Mouse (Mus musculus) adrenal gland, postnatal 14 days (tissue): ENCODE data around the gene Ltbp2. TPM values are rescaled to one million over a fixed set of nuclear protein-coding genes. Genes with fewer than 3 reads are reported as not detected.
A peak's percentile ranks its signal among the peaks of the same experiment; 100 is the strongest.

Experiments
- DNase-seq: peaks from one replicate; pipeline ENCODE4 v3.0.0; 2021; ENCODE audit warnings: mixed read lengths
- total RNA-seq: library from RNA; stranded (reverse); gene quantifications from 2 replicates; pipeline ENCODE4 v1.2.3, GENCODE M21; 2021

Gene Ltbp2
- total RNA-seq, 1 experiment from 2014 or later, result 11.9 TPM

DNA sequence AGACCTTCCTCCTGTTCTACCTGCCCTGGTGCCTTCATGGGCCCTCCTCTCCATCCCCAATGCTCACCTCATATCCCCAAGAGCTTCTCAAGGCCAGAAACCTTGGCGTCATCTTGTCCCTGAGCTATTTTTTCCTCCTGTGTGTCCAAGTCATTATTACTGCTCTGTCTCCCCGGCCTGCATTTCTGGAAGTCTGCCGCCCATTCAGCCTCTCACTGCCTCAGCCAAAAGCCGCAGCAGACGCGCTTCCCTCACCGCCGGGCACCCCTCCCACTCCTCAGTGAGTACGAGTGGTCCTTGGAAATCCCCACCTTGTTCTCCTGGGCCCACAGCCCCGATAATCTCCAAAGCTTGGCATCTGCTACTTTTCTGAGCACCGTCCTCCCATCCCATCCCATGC is 3.8 kb upstream of the Ltbp2 start:
- peak; percentile 13 for DNase-seq

DNA sequence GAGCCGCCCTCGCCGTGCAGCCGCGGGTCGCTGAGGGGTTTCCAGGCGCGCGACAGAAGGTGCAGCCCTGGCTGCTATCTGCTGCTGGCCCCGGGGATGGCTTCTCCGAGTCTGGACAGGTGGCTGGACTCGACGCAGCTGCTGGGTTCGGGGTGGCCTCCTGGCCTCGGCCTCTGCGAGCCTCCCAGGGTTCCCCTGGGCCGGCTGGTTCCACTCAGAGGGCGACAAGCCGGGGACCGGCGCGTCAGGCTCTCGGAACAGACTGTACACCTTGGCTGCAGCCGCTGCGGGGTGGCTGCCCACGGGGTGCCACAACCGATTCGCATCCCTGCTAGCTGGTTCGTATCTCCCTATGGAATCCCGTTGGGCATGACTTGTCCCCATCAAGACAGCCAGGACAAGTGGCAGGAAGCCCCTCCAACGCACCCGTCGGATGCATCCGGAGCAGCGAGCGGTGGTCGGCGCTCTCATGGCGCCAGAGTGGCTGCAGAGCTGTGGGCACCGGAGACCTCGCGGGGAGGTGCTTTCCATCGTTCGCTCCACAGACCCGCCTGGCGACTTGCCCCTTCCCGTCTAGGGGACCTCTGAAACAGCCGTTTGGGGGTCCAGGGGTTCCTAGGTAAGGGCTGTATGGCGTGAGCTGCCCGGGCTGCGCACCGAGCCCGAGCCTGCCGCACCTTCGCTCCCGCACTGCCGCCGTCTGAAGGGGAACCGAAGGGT is 411 bp downstream of the Ltbp2 start:
- peak; percentile 46 for DNase-seq

DNA sequence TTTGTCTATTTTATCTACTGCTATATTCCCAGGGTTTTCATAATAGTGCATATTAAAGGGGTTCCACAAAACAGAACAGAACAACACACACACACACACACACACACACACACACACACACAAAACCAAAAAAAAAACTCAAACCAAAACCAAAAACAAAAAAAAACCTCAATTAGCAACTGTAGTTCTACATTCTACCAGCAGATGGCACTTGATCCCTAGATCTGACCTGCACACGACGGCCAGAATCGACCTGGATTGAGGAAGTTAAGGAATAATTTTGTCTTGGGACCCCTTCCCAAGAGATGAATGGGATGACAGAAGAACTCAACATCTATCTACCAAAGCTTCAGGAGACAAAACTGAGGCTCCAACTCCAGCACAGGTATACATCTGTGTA is 2.9 kb downstream of the Ltbp2 start:
- no peak for DNase-seq

DNA sequence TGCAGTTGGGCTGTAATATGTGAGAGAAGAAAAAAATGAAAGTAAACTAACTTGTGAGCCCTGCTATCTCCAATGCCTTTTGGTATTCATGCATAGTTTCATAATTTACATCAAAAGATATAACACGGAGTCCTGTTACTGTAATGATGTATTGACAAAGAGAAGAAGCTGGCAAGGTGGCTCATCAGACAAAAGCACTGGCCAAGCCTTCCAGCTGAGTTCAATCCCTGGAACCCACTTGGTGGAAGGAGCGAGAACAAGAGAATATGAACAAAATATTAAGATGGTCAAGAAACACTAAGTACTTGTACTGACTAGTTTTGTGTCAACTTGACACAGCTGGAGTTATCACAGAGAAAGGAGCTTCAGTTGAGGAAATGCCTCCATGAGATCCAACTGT is 4.0 kb downstream of the Ltbp2 start:
- no peak for DNase-seq

DNA sequence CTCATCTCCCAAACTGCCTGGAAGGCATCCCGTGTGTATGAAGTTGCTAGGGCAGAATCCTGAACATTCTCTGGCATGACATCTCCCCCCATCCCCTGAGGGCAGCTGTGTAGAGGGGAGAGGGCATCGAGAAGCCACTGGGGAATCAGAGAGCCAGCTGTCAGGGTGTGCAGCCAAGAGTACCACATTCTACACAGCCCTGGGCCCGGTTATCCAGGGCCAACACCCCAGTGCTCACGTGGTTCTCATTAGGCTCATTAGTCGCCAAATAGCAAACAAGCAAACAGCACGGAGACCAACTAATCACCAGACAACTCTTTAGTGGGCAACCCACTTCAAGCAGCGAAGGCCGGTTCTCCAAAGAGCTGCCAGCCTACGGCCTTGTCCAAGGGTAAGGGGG is 10.9 kb downstream of the Ltbp2 start:
- peak; percentile 42 for DNase-seq

DNA sequence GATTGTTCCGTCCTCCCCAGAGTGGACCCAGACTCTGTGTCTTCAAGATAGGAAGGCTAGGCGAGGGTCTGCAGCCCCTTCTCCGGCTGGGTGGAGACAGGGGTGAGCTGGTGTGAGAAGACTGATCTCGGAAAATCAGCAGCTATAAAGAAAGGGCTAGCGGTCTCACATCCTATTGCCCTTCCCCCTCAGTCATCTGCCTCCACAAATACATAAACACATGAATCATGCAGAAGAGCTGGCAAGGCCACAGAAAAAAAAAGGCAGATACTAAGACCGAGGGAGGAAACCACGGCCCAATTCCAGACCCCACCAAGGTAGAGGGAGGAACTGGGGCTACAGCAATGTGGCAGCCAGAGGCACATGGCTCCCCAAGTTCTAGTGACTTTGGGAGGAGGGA is 11.5 kb downstream of the Ltbp2 start:
- peak; percentile 54 for DNase-seq

DNA sequence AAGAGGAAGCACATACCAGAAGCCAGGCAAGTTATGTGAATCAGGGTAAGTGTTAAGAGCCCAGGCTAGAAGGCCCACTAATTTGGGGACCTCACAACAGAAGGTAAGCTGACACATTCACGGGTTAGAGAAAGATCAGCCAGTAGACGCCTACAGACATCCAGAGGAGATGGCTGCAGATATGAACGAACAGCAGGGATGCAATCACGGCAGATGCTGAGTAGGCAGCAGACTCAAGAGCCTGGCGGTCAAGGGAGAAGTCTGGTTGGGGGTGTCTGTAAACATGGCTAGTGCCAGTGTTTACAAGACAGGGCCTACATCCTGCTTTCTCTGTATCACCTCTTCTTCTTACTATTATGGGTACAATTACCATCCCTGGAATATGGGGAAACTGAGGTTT is 13.1 kb downstream of the Ltbp2 start:
- no peak for DNase-seq

DNA sequence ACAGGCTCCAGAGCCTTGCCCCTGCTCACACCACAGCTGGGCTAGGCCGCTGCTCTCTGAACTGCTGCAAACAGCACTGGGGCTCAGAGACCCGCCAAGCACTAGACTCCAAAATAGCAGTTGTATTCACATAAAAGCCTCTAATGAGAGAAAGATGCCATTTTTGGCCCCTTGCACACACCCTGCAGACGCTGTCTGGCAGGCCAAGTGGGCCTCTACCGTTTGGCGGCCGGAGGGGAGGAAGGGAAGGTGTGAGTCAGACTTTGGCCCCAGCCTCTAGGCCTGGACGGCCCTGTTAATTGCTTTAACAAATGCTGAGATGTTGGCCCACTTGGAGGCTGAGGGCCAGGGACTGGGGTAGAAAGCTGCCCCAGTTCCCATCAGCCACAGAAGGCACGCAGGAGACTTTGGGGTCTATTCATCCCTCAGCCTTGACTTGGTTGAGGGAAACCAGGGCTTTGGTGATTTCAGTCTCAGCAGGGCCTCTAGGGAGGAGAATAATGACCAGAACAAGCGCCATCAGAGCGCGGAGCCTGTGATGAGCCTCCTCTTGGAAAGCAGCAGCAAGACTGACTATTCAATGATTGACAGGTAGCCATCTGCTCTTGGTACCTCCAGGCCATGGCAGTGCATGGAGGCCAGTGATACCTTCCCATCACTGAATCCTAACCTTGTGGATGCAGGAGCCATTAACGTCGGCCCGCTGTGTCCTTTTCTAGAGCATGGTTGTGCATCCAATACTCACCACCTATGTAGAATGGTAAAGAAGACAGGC is 14.0 kb downstream of the Ltbp2 start:
- DNase-seq, result peak; percentile 63

DNA sequence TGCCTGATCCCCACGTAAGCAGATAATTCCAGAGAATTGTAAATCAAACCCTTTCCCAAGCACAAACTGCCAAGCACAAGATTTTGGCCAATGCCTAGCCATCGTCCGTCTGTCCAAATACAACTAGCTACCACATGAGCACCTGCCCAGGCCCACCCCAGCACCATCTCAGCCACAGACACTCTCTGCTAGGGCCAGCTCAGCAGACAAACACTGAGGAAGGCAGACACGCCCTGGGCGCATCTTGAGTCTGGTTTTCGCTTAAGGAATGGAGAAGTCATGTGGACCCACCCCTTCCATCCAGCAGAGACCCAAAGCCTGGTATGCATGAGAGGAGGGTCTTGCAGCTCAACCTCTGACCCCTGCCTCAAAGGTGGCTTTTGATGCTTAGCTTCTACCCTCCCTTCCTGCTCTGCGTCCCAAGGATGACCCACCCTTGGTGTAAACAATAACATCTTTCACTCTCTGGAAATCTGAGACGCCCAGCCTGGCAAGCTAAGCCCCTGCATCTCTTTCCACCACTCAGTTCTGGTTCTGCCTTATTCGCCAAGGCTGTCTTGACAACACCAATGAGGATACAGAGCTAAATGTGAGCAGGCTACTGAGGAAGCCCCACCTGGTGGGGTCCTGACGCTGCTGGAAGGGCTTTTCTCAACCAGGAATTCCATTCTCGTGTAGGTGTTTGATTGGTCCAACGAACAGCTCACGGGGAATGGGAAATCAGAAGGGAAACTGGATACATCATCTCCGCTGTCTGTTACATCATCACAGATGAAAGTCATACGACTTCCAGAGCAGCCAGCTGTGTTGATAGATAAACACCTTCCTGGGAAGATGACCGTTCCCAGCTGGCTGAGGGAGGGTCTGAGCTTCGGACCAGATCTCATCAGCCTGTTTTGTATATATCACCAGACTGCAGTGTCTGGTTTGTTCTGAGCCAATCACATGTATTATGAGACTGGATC is 17.9 kb downstream of the Ltbp2 start:
- no peak for DNase-seq

DNA sequence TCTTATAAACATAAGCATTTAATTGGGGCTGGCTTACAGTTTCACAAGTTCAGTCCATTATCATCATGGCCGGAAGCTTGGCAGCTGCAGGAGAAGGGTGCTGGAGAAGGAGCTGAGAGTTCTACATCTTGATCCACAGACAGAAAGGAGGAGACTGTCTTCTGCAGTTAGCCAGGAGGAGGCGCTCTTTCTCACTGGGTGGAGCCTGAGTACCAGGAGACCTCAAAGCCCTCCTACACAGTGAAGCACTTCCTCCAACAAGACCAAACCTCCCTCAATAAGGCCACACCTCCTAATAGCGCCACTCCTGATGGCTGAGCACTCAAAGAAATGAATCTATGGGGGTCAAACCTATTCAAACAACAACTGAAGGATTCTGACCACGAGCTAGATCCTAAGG is 18.6 kb downstream of the Ltbp2 start:
- no peak for DNase-seq

DNA sequence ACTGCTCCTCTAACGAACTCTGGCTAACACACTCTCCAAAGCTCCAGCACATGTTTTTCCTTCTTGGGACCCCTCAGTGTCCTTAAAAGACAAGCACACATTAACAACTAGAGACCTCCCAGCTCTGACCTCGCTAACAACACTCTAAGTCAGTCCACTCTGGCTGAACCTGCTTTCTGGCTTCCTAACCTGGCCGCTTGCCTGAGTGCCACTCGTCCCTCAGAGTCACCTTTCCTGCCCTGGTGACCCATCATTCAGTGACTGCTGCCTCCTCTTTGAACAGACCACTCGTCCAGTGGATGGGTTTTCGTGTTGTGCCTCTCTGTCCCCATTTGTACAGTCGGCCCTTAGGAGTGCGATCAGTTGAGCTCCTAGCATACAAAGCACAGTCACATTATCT is 19.8 kb downstream of the Ltbp2 start:
- no peak for DNase-seq

DNA sequence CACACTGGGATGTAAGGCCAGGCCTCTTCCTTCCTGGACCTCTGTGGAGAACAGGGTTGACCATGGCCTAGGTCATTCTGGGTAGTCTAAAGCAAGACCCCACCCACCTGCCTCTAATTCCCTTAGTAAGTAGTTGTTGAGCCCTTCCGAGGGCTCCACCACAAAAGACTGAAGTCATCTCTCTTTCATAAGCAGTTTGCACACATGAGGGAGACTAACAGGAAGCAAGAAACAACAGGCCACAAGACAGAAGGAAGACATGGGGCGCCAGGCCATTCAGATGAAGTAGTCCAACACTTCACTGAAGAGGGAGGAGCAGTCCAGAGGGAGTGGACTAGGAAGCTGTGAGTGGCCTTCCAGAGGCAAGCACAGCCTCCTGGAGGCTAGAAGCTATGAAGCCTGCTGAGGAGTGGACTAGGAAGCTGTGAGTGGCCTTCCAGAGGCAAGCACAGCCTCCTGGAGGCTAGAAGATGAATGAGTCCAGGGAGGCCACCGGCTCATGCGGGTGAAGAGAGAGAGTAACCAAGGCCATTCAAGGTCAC is 21.2 kb downstream of the Ltbp2 start:
- no peak for DNase-seq

DNA sequence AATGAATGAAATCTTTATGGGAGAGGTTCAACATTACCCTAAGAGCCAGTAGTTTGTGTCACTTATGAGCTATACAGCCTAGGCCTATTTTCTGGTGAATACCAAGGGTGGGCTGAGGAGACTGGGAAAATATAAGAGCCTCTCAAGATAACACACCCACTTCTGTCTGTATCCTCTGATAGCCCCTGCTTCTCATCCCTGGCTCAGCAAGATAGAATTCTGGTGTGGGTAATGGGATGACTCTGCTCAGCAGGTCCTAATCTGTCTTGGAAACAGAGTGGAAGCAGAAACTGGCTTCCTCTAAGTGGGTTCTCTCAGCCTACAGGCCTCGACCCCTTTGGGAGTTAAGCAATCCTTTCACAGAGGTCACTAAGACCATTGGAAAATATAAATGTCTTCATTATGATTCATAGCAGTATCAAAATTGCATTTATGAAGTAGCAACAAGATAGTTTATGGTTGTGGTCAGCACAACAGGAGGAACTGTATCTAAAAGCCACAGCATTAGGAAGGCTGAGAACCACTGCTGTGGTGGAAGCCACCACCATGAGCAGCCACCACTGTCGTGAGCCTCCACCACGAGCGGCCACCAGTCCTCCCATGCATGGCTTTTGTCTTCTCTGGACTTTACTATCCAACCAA is 21.8 kb downstream of the Ltbp2 start:
- no peak for DNase-seq

DNA sequence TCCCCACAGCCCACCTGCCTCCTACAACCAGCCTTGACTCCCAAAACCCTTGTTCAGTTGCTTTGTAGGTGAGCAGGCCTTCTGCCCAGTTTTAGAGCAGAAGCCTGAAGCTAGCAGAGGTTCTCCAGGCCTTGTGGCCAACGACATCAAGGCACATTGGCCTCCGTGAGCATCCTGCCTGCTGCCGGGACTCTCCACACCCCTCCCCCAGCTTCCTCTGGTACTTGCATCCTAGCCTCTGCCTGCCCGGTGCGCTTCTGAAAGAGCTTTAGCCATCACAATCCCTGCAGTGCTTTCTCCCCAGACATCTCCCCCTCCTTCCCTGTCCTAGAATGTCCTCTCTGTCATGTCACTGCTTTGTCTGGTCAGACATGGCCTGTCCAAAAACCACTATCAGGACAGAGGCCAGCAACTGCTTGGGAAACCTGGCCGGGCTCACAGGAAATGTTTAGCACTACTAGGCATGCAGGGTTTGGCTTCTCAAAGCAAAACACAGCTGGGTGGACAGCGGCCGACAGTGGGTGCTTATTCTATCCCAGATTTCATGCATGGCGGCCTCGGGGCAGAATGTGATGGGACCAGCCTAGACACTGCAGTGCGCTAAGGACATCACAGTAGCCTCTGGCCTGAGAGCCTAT is 24.8 kb downstream of the Ltbp2 start:
- DNase-seq, result no peak

DNA sequence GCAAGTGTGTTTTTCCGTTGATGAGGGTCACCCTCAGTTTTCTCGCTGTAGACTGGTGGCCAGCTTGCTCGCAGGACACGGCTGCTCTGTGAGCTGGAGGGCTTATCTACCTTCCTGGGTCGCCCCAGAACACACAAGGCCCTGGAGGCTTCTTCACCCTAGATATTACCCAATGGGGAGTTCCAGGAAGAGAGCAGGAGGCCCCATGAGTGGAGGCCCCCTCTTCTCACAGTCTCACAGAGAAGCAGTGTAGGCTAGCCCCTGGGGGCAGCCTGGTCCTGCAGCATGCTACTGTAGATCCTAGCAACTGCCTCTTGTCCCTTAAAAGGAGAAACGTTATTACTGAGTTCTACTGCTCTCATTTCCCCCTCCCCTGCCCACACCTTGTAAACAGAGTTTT is 28.4 kb downstream of the Ltbp2 start:
- no peak for DNase-seq

DNA sequence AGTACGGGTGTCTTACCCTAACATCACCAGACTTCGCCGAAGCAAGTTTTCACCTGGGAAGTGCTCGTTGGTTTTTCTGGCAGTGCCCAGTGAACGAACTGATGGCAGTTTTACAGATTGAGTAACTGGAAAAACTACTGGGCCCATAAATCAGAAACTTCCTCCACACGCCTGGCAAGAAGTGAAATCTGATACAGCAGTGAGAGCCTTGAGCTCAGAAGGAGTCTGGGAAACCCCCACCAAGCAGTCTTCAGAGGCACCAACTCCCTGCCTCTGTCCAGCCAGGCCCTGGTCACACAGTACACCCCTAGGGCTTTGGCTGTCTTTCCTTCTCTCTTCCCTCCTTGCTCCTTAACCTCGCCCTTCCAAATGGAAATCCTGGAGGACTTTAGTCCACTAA is 28.9 kb downstream of the Ltbp2 start:
- peak; percentile 73 for DNase-seq

DNA sequence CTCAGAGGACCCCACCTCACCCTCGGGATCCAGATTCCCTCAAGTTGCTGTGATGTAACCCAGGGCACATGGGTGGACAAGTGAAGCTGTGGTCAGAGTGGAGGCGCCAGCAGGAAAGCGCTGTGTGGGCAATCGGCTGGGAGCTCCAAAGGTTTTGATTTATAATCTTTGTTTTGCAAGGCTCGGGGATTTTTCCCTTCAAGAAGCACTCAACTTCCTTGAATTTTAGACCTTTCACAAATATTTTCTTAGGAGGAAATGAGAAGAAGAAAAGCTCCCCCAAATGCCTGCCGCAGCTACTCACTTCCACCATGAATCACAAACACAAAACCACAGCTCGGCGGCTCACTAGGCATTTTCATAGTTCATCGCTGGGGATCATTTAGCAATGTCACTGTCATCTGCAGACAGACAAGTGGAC is 29.7 kb downstream of the Ltbp2 start:
- DNase-seq, result peak; percentile 32

DNA sequence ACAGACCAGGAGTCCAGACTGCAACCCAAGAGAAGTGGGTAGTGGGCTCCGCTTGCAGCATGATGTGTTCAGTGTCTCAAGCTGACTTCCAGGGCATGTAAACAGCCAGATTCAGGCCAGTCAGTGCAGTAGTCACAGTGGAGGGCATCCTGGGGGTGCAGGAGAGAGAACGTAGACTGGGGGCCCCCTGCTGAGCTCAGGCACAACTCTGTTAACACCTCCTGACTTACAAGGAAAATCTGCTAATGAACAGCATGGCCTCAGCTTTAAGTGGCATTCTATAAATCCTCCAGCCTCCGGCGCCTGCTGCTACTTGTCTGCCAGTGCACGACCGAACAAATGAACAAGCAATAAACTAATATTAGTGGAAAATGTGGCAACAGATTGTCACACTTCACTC is 33.6 kb downstream of the Ltbp2 start:
- DNase-seq, result no peak

DNA sequence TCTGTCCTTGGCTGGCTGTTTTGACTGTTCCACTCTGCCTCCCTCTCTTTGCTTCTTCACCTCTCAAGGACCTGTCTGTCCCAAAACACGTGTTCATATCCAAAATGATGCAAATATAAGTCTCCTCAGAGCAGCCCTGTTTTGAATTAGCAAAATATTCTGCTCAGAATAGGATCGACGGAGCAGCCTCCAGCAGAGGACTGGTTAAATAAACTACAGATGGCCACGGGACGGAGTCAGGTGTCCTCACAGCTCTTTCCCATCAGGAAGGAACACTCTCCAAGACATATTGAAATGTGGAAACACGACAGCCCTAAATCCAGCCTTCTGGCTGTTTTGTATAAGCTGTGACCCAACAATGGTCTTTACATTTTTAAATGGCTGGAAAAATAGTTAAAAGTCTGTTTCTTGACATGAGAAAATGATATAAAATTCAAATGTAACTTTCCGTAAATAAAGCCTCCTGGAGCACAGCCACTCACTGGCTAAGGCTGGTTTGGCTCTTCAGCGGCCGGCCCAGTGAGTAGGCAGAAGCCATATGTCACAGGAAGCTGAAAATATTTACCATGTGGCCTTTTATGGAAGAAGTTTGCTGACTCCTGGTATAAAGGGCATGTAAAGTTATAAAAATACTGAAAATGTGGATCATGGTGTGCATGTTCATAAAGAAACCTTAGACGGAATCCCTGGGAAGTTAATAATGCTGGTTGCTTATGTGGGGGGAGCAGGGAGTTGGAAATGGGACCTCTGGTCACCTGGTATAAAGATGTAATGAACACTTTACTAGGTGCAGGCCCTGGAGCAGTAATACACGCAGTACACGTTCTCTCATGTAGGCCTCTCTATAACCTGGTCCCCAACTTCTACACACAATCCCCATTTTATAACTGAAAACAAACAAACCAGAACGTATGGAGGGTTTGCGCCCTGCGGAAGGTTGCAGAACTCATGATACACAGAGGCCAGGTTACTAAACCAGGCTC is 34.9 kb downstream of the Ltbp2 start:
- DNase-seq, result no peak

DNA sequence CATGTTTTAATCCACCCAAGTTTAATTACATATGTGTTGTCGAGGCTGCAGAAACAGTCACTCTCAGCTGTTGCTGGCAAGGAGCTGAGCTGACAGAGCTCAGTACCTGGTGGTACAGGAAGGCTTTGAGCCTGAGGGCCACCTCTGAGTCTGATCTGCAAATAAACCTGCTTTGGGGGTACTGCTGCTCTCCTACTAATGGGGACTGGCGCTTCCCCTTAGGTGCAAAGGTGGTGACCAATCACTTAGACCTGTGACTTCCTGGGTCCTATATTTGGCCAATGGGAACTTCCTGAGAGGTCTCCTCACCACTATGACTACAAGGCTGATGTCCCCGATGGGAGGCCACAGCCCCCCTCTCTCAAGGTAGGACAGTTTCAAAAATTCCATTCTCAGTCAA is 35.6 kb downstream of the Ltbp2 start:
- DNase-seq, result no peak
